Mouse (Mus musculus) ovary, adult 2 months (tissue): ENCODE results near the gene Gm7929. TPM values are rescaled to one million over a fixed set of nuclear protein-coding genes. Genes with fewer than 3 reads are reported as not detected.

Experiments used
- polyA plus RNA-seq: library from polyadenylated mRNA; depleted of rRNA; stranded (reverse); fragments of >200 nt; gene quantifications from 2 replicates; pipeline ENCODE4 v1.2.3, GENCODE M21; 2012; rRNA removed

The Gm7929 gene
- polyA plus RNA-seq: not detected in 2 replicates

DNA sequence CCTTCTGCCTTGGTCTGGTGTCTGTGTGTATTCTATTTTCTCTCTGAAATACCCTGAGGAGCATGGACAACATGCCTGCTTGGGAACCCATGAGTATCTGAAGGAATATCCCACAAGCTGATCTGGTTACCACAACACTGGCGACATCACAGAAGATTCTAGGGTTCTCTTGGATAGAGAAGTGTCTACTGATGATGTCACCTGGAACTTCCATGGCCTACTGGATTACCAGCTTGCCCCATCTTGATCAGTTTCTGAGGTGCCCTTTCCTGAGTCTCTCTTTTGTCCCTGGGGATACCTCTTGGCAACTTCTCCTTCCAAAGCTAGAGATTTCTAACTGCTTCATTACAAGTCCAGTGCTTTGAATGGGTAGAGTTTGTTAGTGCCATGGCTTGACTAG lies at the start of gene Gm7929:
Gm7929 (minus strand) TSS at position 101 of the 400 bp plus-strand sequence.

GRCm38 (mm10) chr14:41772341-41772740 lies 21.9 kb upstream of the Gm7929 start, which contains the start of gene Gm47189:
Gm47189 (minus strand) TSS chr14:41772441.

DNA sequence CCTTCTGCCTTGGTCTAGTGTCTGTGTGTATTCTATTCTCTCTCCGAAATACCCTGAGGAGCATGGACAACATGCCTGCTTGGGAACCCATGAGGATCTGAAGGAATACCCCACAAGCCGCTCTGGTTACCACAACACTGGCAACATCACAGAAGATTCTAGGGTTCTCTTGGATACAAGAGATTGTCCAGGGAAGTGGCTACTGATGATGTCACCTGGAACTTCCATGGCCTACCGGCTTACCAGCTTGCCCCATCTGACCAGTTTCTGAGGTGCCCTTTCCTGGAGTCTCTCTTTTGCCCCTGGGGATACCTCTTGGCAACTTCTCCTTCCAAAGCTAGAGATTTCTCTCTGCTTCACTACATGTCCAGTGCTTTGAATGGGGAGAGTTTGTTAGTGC lies 48.6 kb downstream of the Gm7929 start, which contains the start of gene Gm8068:
Gm8068 (minus strand) TSS at position 101 of the 400 bp plus-strand sequence.

Other genes with a start within 250 kb of the Gm7929 start
- gene Gm7970, start 195.0 kb downstream of the Gm7929 start, polyA plus RNA-seq: not detected in 2 replicates
- gene 1700049E17Rik2, start 177.4 kb downstream of the Gm7929 start, polyA plus RNA-seq: not detected in 2 replicates
- not detected in 2 replicates for gene Gm3072, start 126.0 kb downstream of the Gm7929 start, polyA plus RNA-seq
- gene Gm3676, start 104.1 kb downstream of the Gm7929 start, polyA plus RNA-seq: not detected in 2 replicates
- not detected in 2 replicates for gene Gm8068, start 48.7 kb downstream of the Gm7929 start, polyA plus RNA-seq
- gene Gm47189, start 21.8 kb upstream of the Gm7929 start, polyA plus RNA-seq: not detected in 2 replicates
- gene Gm7980, start 156.7 kb upstream of the Gm7929 start, polyA plus RNA-seq: not detected in 2 replicates
- not detected in 2 replicates for gene 1700049E17Rik1, start 174.3 kb upstream of the Gm7929 start, polyA plus RNA-seq
- not detected in 2 replicates for gene 1700024B05Rik, start 193.4 kb upstream of the Gm7929 start, polyA plus RNA-seq
- not detected in 2 replicates for gene Gm6401, start 217.3 kb upstream of the Gm7929 start, polyA plus RNA-seq
- not detected in 2 replicates for gene Gm3543, start 232.7 kb upstream of the Gm7929 start, polyA plus RNA-seq